Mouse (Mus musculus): ENCODE measurements around the gene Camk1d.

The Camk1d gene

GRCm38 (mm10) chr2:5321660-5322295, 392.5 kb downstream of the Camk1d start:
- DNase-seq (ENCODE audit: low spot score), result no peak

GRCm38 (mm10) chr2:5319138-5319537, 395.2 kb downstream of the Camk1d start:
- DNase-seq (ENCODE audit: low spot score), result no peak

- no peak for DNase-seq (ENCODE audit: low spot score)
Measured at GRCm38 (mm10) chr2:5316763-5317162, 397.6 kb downstream of the Camk1d start.

GRCm38 (mm10) chr2:5316217-5316616, 398.1 kb downstream of the Camk1d start:
- DNase-seq (ENCODE audit: low spot score), result no peak

GRCm38 (mm10) chr2:5315291-5315828, 399.0 kb downstream of the Camk1d start:
- no peak for DNase-seq (ENCODE audit: low spot score)

- peak; percentile 77 for DNase-seq (ENCODE audit: low spot score)
Measured at GRCm38 (mm10) chr2:5314530-5315166, 399.7 kb downstream of the Camk1d start.

- DNase-seq (ENCODE audit: low spot score), result no peak
Measured at GRCm38 (mm10) chr2:5305156-5305555, 409.2 kb downstream of the Camk1d start.

- DNase-seq (ENCODE audit: low spot score), result no peak
Measured at GRCm38 (mm10) chr2:5304451-5304850, 409.9 kb downstream of the Camk1d start.

GRCm38 (mm10) chr2:5301286-5301685, 413.0 kb downstream of the Camk1d start:
- DNase-seq (ENCODE audit: low spot score), result no peak

- DNase-seq (ENCODE audit: low spot score), result no peak
Measured at GRCm38 (mm10) chr2:5298071-5298470, 416.2 kb downstream of the Camk1d start.

GRCm38 (mm10) chr2:5296749-5297545, 417.4 kb downstream of the Camk1d start:
- no peak for DNase-seq (ENCODE audit: low spot score)

- DNase-seq (ENCODE audit: low spot score), result no peak
Measured at GRCm38 (mm10) chr2:5295098-5295497, 419.2 kb downstream of the Camk1d start.

- no peak for DNase-seq (ENCODE audit: low spot score)
Measured at GRCm38 (mm10) chr2:5294451-5294850, 419.9 kb downstream of the Camk1d start.

- DNase-seq (ENCODE audit: low spot score), result no peak
Measured at GRCm38 (mm10) chr2:5288593-5288992, 425.7 kb downstream of the Camk1d start.

- no peak for DNase-seq (ENCODE audit: low spot score)
Measured at GRCm38 (mm10) chr2:5287044-5287380, 427.3 kb downstream of the Camk1d start.

GRCm38 (mm10) chr2:5286189-5287043, 427.9 kb downstream of the Camk1d start:
- no peak for DNase-seq (ENCODE audit: low spot score)

GRCm38 (mm10) chr2:5284351-5284750, 430.0 kb downstream of the Camk1d start:
- no peak for DNase-seq (ENCODE audit: low spot score)

- DNase-seq (ENCODE audit: low spot score), result no peak
Measured at GRCm38 (mm10) chr2:5282623-5283022, 431.7 kb downstream of the Camk1d start.

GRCm38 (mm10) chr2:5267980-5268379, 446.3 kb downstream of the Camk1d start:
- DNase-seq (ENCODE audit: low spot score), result no peak

GRCm38 (mm10) chr2:5262279-5262678, 452.0 kb downstream of the Camk1d start:
- DNase-seq (ENCODE audit: low spot score), result no peak

GRCm38 (mm10) chr2:5258250-5258649, 456.1 kb downstream of the Camk1d start:
- no peak for DNase-seq (ENCODE audit: low spot score)

- DNase-seq (ENCODE audit: low spot score), result no peak
Measured at GRCm38 (mm10) chr2:5249969-5250368, 464.3 kb downstream of the Camk1d start.

Data from embryo, embryonic 10.5 days (tissue).